In genomic region chr1:166126795-166127194, GRCm38 (mm10) we compare ENCODE assay signal across 15 mouse cellular contexts. TPM values are rescaled to one million over a fixed set of nuclear protein-coding genes. Genes with fewer than 3 reads are reported as not detected.
DNase-seq lines count a peak whose midpoint lies in the region; ATAC-seq and TF ChIP-seq lines count a peak whose summit lies in the region.
"Had no signal": no experiment of that assay in that cellular context is flagged by ENCODE, and none has a peak within 500 bp of the region (broad histone marks: within the 10 kb centered on the region; RNA-seq: fewer than 3 reads in every experiment).

No protein-coding gene starts in this region.

- peak in 1 of 2 experiments; percentile 38 for DNase-seq in heart, adult 2 months
- no peak for DNase-seq in liver
- DNase-seq in left cerebral cortex, adult 8-10 months (ENCODE audit: low spot score in 2 of 2): no peak
- DNase-seq: adrenal gland, postnatal 36 days; cerebellum, postnatal 14 days; thymus, postnatal 36 days had no signal

- peak; percentile 83 for TF ChIP-seq EP300 in ES-Bruce4 (IDR thresholded peaks at IDR 0.05; ENCODE audit: insufficient read depth, low read depth, low read length)
- no peak for TF ChIP-seq EP300 in heart, adult 2 months (IDR thresholded peaks at IDR 0.05; ENCODE audit: insufficient read depth, low read depth, low read length)

- H3K4me3 ChIP-seq in E14TG2a.4 (replicated peaks; ENCODE audit: low read length) (peak overlapping the region; percentile 85), ES-Bruce4 (ENCODE audit: low read depth, low read length) (peak overlapping the region; percentile 63)
- peak overlapping the region; percentile 43 for H3K4me3 ChIP-seq in heart, adult 2 months
- no peak overlapping the region for H3K4me3 ChIP-seq in intestine, embryonic 15.5 days (replicated peaks)
- H3K4me3 ChIP-seq: neural tube, embryonic 12.5 days had no signal

- no peak for TF ChIP-seq POLR2A in ES-Bruce4 (IDR thresholded peaks at IDR 0.05; ENCODE audit: insufficient read depth, low read length)
- TF ChIP-seq POLR2A in heart, adult 2 months (IDR thresholded peaks at IDR 0.05; ENCODE audit: insufficient read depth, low read depth, low read length): peak; percentile 35; the same call in 1 of the 2 replicates

- no peaks in the 10 kb centered on the region for H3K79me2 ChIP-seq in heart, adult 2 months (replicated peaks; ENCODE audit: control insufficient read depth, insufficient read depth, low read length)

- peak overlapping the region; percentile 33 for H3K4me2 ChIP-seq in intestine, embryonic 15.5 days (replicated peaks)
- H3K4me2 ChIP-seq: neural tube, embryonic 12.5 days had no signal

- TF ChIP-seq CTCF in E14TG2a.4 (conservative IDR thresholded peaks at IDR 0.05; ENCODE audit: low read length) (no peak), ES-Bruce4 (IDR thresholded peaks at IDR 0.05; ENCODE audit: low read depth, low read length) (no peak)
- no peak for TF ChIP-seq CTCF in heart, adult 2 months (IDR thresholded peaks at IDR 0.05)

- H3K9me3 ChIP-seq in E14TG2a.4 (ENCODE audit: low read length) (peaks cover 14% of the 10 kb centered on the region), ES-Bruce4 (replicated peaks; ENCODE audit: control insufficient read depth, insufficient read depth, low read length, poor library complexity, severe bottlenecking) (peaks cover 11% of the 10 kb centered on the region)
- H3K9me3 ChIP-seq in intestine, embryonic 15.5 days: no peaks in the 10 kb centered on the region
- H3K9me3 ChIP-seq: neural tube, embryonic 12.5 days had no signal

- intact Hi-C loops in heart, adult 2 months (cut with DNase I): no loop called here

- H3K4me1 ChIP-seq in E14TG2a.4 (replicated peaks; ENCODE audit: low read depth, low read length): peaks cover 74% of the 10 kb centered on the region
- H3K4me1 ChIP-seq in ES-Bruce4 (ENCODE audit: control insufficient read depth, insufficient read depth, low read length): no peaks in the 10 kb centered on the region
- H3K4me1 ChIP-seq in heart, adult 2 months (ENCODE audit: control insufficient read depth, insufficient read depth, low read length): peaks cover 5% of the 10 kb centered on the region; the same call in 1 of the 2 replicates
- peaks cover 21% of the 10 kb centered on the region for H3K4me1 ChIP-seq in intestine, embryonic 15.5 days (replicated peaks)

- H3K27ac ChIP-seq in ES-Bruce4 (ENCODE audit: insufficient read depth, low read length): peak overlapping the region; percentile 98
- H3K27ac ChIP-seq in heart, adult 2 months: peak overlapping the region; percentile 90
- no peak overlapping the region for H3K27ac ChIP-seq in intestine, embryonic 15.5 days
- H3K27ac ChIP-seq: kidney, postnatal 0 days; neural tube, embryonic 12.5 days had no signal

- ATAC-seq in intestine, embryonic 15.5 days: no peak
- ATAC-seq in cerebellum, adult (ENCODE audit: insufficient number of reproducible peaks, low FRiP score, low TSS enrichment): no peak

- WGBS in heart, adult 2 months: 46% methylated on average over 9 of the region's 9 CpGs
- 48% methylated on average over 9 of the region's 9 CpGs for WGBS in intestine, embryonic 15.5 days

- peak overlapping the region; percentile 81 for H3K9ac ChIP-seq in ES-Bruce4 (ENCODE audit: low read depth, poor library complexity, severe bottlenecking)
- H3K9ac ChIP-seq in heart, adult 2 months (ENCODE audit: low read depth, low read length): peak overlapping the region; percentile 89
- no peak overlapping the region for H3K9ac ChIP-seq in intestine, embryonic 15.5 days
- H3K9ac ChIP-seq: neural tube, embryonic 12.5 days had no signal

- H3K36me3 ChIP-seq in E14TG2a.4 (ENCODE audit: insufficient read depth, low read length) (peaks cover 29% of the 10 kb centered on the region), ES-Bruce4 (ENCODE audit: control insufficient read depth, insufficient read depth, low read length, poor library complexity, severe bottlenecking) (peaks cover 3% of the 10 kb centered on the region; the same call in 1 of the 2 replicates)
- peaks cover 3% of the 10 kb centered on the region for H3K36me3 ChIP-seq in heart, adult 2 months (ENCODE audit: control insufficient read depth, insufficient read depth, low read length)
- H3K36me3 ChIP-seq in intestine, embryonic 15.5 days: no peaks in the 10 kb centered on the region
- H3K36me3 ChIP-seq: neural tube, embryonic 12.5 days had no signal

- H3K27me3 ChIP-seq in E14TG2a.4 (ENCODE audit: insufficient read depth, low read length) (no peaks in the 10 kb centered on the region), ES-Bruce4 (ENCODE audit: control insufficient read depth, insufficient read depth, low read length, poor library complexity, severe bottlenecking) (no peaks in the 10 kb centered on the region)
- no peaks in the 10 kb centered on the region for H3K27me3 ChIP-seq in heart, adult 2 months (ENCODE audit: control insufficient read depth, insufficient read depth, low read length)
- H3K27me3 ChIP-seq in intestine, embryonic 15.5 days (replicated peaks): no peaks in the 10 kb centered on the region
- H3K27me3 ChIP-seq: neural tube, embryonic 12.5 days had no signal

RNA-seq across cellular contexts. Expression of gene Dusp27, which starts 0.9 kb away (rescaled TPM):
- 3.9 and 5.8 TPM in 2 replicates for polyA plus RNA-seq in ES-Bruce4 (2011; ENCODE audit: insufficient read depth, insufficient read length, low read depth, missing spikeins)
- 10 to 100 TPM; 37.3 to 42.1 TPM for total RNA-seq in heart, adult 2 months (2021)
- 9.4 and 12.8 TPM in 2 replicates for polyA plus RNA-seq in heart, adult 2 months (2012; rRNA removed)
- 1.8 TPM in 2 replicates for polyA plus RNA-seq in intestine, embryonic 15.5 days (2015; fragmentation: Nextera tagmentation; extraction: Ambion mirVana)
- under 1 TPM; 0.26 to 0.38 (median 0.35) TPM for total RNA-seq in left cerebral cortex, adult 8-10 months (2022)
- total RNA-seq: liver, adult 2 months; megakaryocyte, adult 5-6 weeks had no signal
- polyA plus RNA-seq: liver, adult 2 months had no signal

RNA-seq across cellular contexts. Expression of gene Gpa33, which starts 3.2 kb away (rescaled TPM):
- 49.6 and 55.9 TPM in 2 replicates for polyA plus RNA-seq in ES-Bruce4 (2011; ENCODE audit: insufficient read depth, insufficient read length, low read depth, missing spikeins)
- not detected for total RNA-seq in heart, adult 2 months (2021)
- polyA plus RNA-seq in heart, adult 2 months (2012; rRNA removed): not detected in 2 replicates
- 59.8 and 60.2 TPM in 2 replicates for polyA plus RNA-seq in intestine, embryonic 15.5 days (2015; fragmentation: Nextera tagmentation; extraction: Ambion mirVana)
- not detected for total RNA-seq in left cerebral cortex, adult 8-10 months (2022)
- total RNA-seq: liver, adult 2 months; megakaryocyte, adult 5-6 weeks had no signal
- polyA plus RNA-seq: spleen, adult 2 months had no signal

Comparison
In these comparisons a context has a peak if more than half of its experiments do, and no peak if none do; other contexts are left out.
1. RNA of gene Gpa33, which starts 3.2 kb away (polyA plus RNA-seq): 59.8 to 60.2 TPM in intestine, embryonic 15.5 days and 49.6 to 55.9 TPM in ES-Bruce4; not detected in heart, adult 2 months; every median in the first group is over 10 times any median in the second.